Mouse (Mus musculus) c-Kit-positive CD71-positive TER-119-negative erythroid progenitor cells, embryonic 14.5 days (primary cell): ENCODE results near the gene Ankra2.

Source experiments
- DNase-seq: peaks from one replicate; pipeline ENCODE4 v3.0.0-alpha.2; 2013; ENCODE audit warnings: low read depth

The Ankra2 gene

GRCm38 (mm10) chr13:98296072-98296471, 33.2 kb downstream of the Ankra2 start:
- no peak for DNase-seq

GRCm38 (mm10) chr13:98297883-98298482, 35.1 kb downstream of the Ankra2 start:
- DNase-seq: no peak

- DNase-seq: peak; percentile 78
Measured at GRCm38 (mm10) chr13:98298833-98299758, 36.2 kb downstream of the Ankra2 start.

- no peak for DNase-seq
Measured at GRCm38 (mm10) chr13:98305257-98305656, 42.4 kb downstream of the Ankra2 start.

GRCm38 (mm10) chr13:98306393-98306792, 43.5 kb downstream of the Ankra2 start:
- DNase-seq: no peak

GRCm38 (mm10) chr13:98306852-98307475, 44.1 kb downstream of the Ankra2 start:
- no peak for DNase-seq

- no peak for DNase-seq
Measured at GRCm38 (mm10) chr13:98308004-98308403, 45.1 kb downstream of the Ankra2 start.

GRCm38 (mm10) chr13:98308724-98309123, 45.9 kb downstream of the Ankra2 start:
- DNase-seq: no peak

- no peak for DNase-seq
Measured at GRCm38 (mm10) chr13:98311597-98311996, 48.7 kb downstream of the Ankra2 start.

GRCm38 (mm10) chr13:98313631-98314030, 50.8 kb downstream of the Ankra2 start:
- DNase-seq: no peak

- no peak for DNase-seq
Measured at GRCm38 (mm10) chr13:98315124-98315523, 52.2 kb downstream of the Ankra2 start.

- DNase-seq: no peak
Measured at GRCm38 (mm10) chr13:98316140-98316479, 53.2 kb downstream of the Ankra2 start.

GRCm38 (mm10) chr13:98316480-98317245, 53.8 kb downstream of the Ankra2 start, which contains the start of gene Btf3:
Btf3 (minus strand) TSS chr13:98317006.
- peak; percentile 87 for DNase-seq

GRCm38 (mm10) chr13:98317246-98317677, 54.4 kb downstream of the Ankra2 start:
- no peak for DNase-seq

- DNase-seq: no peak
Measured at GRCm38 (mm10) chr13:98317911-98318310, 55.0 kb downstream of the Ankra2 start.
